Mouse (Mus musculus): ENCODE results near the gene Abat.
"Not testable (repeated sequence)": the region's sequence is repeated elsewhere in the genome, so short reads cannot be mapped to it uniquely, and the experiment has no call there.

Gene Abat

GRCm38 (mm10) chr16:8532894-8533293, 19.7 kb downstream of the Abat start:
- peak; percentile 11 for DNase-seq (ENCODE audit: low read depth)

- no peak for DNase-seq (ENCODE audit: low read depth)
These were observed 20.2 kb downstream of the Abat start for GRCm38 (mm10) chr16:8533477-8533876.

GRCm38 (mm10) chr16:8534466-8535200, 21.4 kb downstream of the Abat start:
- no peak for DNase-seq (ENCODE audit: low read depth)

- DNase-seq (ENCODE audit: low read depth): no peak
These were observed 22.2 kb downstream of the Abat start for GRCm38 (mm10) chr16:8535411-8535810.

- no peak for DNase-seq (ENCODE audit: low read depth)
These were observed 26.1 kb downstream of the Abat start for GRCm38 (mm10) chr16:8539150-8539865.

- DNase-seq (ENCODE audit: low read depth): no peak
These were observed 27.7 kb downstream of the Abat start for GRCm38 (mm10) chr16:8540859-8541314.

- no peak for DNase-seq (ENCODE audit: low read depth)
These were observed 34.6 kb downstream of the Abat start for GRCm38 (mm10) chr16:8547836-8548235.

GRCm38 (mm10) chr16:8549506-8549905, 36.3 kb downstream of the Abat start:
- no peak for DNase-seq (ENCODE audit: low read depth)

- DNase-seq (ENCODE audit: low read depth): no peak
These were observed 41.1 kb downstream of the Abat start for GRCm38 (mm10) chr16:8554351-8554750.

- DNase-seq (ENCODE audit: low read depth): not testable (repeated sequence)
These were observed 41.5 kb downstream of the Abat start for GRCm38 (mm10) chr16:8554751-8555150.

- not testable (repeated sequence) for DNase-seq (ENCODE audit: low read depth)
These were observed 42.1 kb downstream of the Abat start for GRCm38 (mm10) chr16:8555371-8555770.

- no peak for DNase-seq (ENCODE audit: low read depth)
These were observed 46.9 kb downstream of the Abat start for GRCm38 (mm10) chr16:8560079-8560478.

GRCm38 (mm10) chr16:8561101-8561500, 47.9 kb downstream of the Abat start:
- DNase-seq (ENCODE audit: low read depth): not testable (repeated sequence)

GRCm38 (mm10) chr16:8561856-8562255, 48.6 kb downstream of the Abat start:
- DNase-seq (ENCODE audit: low read depth): not testable (repeated sequence)

GRCm38 (mm10) chr16:8562827-8563226, 49.6 kb downstream of the Abat start:
- not testable (repeated sequence) for DNase-seq (ENCODE audit: low read depth)

- no peak for DNase-seq (ENCODE audit: low read depth)
These were observed 51.6 kb downstream of the Abat start for GRCm38 (mm10) chr16:8564836-8565235.

GRCm38 (mm10) chr16:8565539-8565938, 52.3 kb downstream of the Abat start:
- DNase-seq (ENCODE audit: low read depth): no peak

GRCm38 (mm10) chr16:8566115-8566711, 53.0 kb downstream of the Abat start:
- DNase-seq (ENCODE audit: low read depth): no peak

- no peak for DNase-seq (ENCODE audit: low read depth)
These were observed 55.7 kb downstream of the Abat start for GRCm38 (mm10) chr16:8568881-8569280.

- no peak for DNase-seq (ENCODE audit: low read depth)
These were observed 57.1 kb downstream of the Abat start for GRCm38 (mm10) chr16:8570336-8570735.

- DNase-seq (ENCODE audit: low read depth): no peak
These were observed 57.8 kb downstream of the Abat start for GRCm38 (mm10) chr16:8570901-8571615.

GRCm38 (mm10) chr16:8573041-8573440, 59.8 kb downstream of the Abat start:
- no peak for DNase-seq (ENCODE audit: low read depth)

Measured in 416B (cell line).